Mouse (Mus musculus) lung, embryonic 16.5 days (tissue): ENCODE measurements around the gene Arid3c. TPM values are rescaled to one million over a fixed set of nuclear protein-coding genes. Genes with fewer than 3 reads are reported as not detected.

Experiments used
- ATAC-seq: fragments of 200-750 bp; cut with Nextera tagmentation; 2 replicates; pipeline ENCODE4 v1.8.0; 2017; ENCODE audit warnings: low read depth, mild to moderate bottlenecking, moderate library complexity
- H3K27ac ChIP-seq: fragments of 300-500 bp; sonication (generic); 2 replicates; pipeline ENCODE4 v1.5.1; 2014; ENCODE audit warnings: mild to moderate bottlenecking, control low read depth, low read length
- H3K27me3 ChIP-seq: fragments of 300-500 bp; sonication (generic); 2 replicates; pipeline ENCODE4 v1.6.1; 2014; ENCODE audit warnings: low read depth, low read length, mixed read lengths; ENCODE audit not compliant: control insufficient read depth, insufficient read depth
- H3K36me3 ChIP-seq: fragments of 300-500 bp; sonication (generic); 2 replicates; pipeline ENCODE4 v1.6.1; 2014; ENCODE audit warnings: low read length; ENCODE audit not compliant: control insufficient read depth, insufficient read depth
- H3K4me1 ChIP-seq: fragments of 300-500 bp; sonication (generic); replicated peaks from 2 replicates; pipeline ENCODE4 v1.6.1; 2014; ENCODE audit warnings: low read length, mixed read lengths; ENCODE audit not compliant: control insufficient read depth, insufficient read depth
- H3K4me2 ChIP-seq: fragments of 300-500 bp; sonication (generic); 2 replicates; pipeline ENCODE4 v1.6.1; 2014; ENCODE audit warnings: low read depth, low read length, control low read depth
- H3K4me3 ChIP-seq: fragments of 300-500 bp; sonication (generic); 2 replicates; pipeline ENCODE4 v1.5.1; 2014; ENCODE audit warnings: mild to moderate bottlenecking, low read length, control low read depth
- H3K9ac ChIP-seq: fragments of 300-500 bp; sonication (generic); 2 replicates; pipeline ENCODE4 v1.6.1; 2014; ENCODE audit warnings: low read length, control low read depth
- H3K9me3 ChIP-seq: fragments of 300-500 bp; sonication (generic); 2 replicates; pipeline ENCODE4 v1.6.1; 2016; ENCODE audit warnings: low read length; ENCODE audit not compliant: control insufficient read depth
- WGBS: fragments of 180-500 bp; shearing (Covaris S2); extraction: QIAGEN DNeasy Blood & Tissue Kit; methylation state at CpG from one replicate; pipeline ENCODE4 v1.1.7; 2014; 5-methylcytosine and 5-hydroxymethylcytosine counted together
- polyA plus RNA-seq: library from polyadenylated mRNA; unstranded; fragments of >200 nt; fragmentation: Nextera tagmentation; extraction: Ambion mirVana; gene quantifications from 2 replicates; pipeline ENCODE4 v1.2.1, GENCODE M21; 2015

The Arid3c gene
- polyA plus RNA-seq, 1 experiment from 2014 or later, result not detected

- Histone ChIP-seq H3K9ac (no peak overlapping the region), H3K27ac (no peak overlapping the region), H3K27me3 (peaks cover 3% of the 10 kb centered on the region; the same call in 1 of the 2 replicates), H3K4me2 (no peak overlapping the region), H3K4me3 (no peak overlapping the region), H3K4me1 (peaks cover 12% of the 10 kb centered on the region), H3K9me3 (no peaks in the 10 kb centered on the region), H3K36me3 (peaks cover 5% of the 10 kb centered on the region)
- WGBS, result 73% methylated on average over 1 of the region's 1 CpGs
- ATAC-seq, result no peak
Measured at GRCm38 (mm10) chr4:41738256-41738603, 7.3 kb upstream of the Arid3c start.

- Histone ChIP-seq H3K27ac (no peak overlapping the region), H3K4me2 (no peak overlapping the region), H3K9ac (no peak overlapping the region), H3K9me3 (no peaks in the 10 kb centered on the region), H3K27me3 (peaks cover 8% of the 10 kb centered on the region), H3K4me3 (no peak overlapping the region), H3K4me1 (peaks cover 12% of the 10 kb centered on the region), H3K36me3 (peaks cover 5% of the 10 kb centered on the region)
- ATAC-seq, result peak; percentile 34; the same call in 1 of the 2 replicates
- WGBS, result 32% methylated on average over 8 of the region's 8 CpGs
Measured at GRCm38 (mm10) chr4:41737602-41738255, 6.8 kb upstream of the Arid3c start.

DNA sequence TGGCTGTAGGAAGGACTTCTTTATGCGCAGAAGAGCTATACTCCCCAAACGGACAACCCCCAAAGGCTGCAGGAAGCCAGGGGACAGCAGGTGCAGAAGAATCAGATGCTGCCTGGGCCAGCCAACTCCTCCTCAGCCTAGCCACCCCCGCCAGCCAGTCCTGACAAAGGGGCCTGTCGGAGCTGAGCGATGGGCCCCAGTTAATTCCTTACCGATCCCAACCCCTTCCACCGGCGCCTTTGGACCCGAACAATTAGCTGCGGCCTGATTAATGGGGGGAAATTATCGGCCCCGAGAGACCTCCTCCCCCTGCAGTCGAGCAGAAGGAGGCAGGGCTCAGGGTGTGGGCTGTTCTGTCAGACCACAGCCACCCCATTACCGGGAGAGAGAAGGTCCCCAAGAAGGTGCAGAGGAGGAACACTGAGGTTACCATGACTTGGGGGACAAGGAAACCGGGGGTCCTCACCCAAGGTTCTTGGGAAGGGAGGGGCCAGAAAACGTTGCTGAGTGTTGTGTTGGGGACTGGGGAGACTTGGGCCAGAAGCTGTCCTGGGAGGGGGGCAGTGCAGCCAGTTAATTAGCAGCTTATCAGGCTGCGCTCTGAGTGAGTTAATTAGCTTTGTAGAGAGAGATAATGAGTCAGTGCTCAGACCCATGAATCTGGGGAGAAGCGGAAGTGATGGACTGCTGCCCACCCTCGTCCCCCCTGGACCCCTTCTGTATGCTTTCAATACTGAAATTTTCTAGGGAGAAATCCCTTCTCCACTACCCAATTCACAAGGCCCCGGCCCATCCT lies 3.9 kb downstream of the Arid3c start:
- peaks cover 77% of the 10 kb centered on the region for H3K27me3 ChIP-seq
- H3K9me3 ChIP-seq, result no peaks in the 10 kb centered on the region
- no peak overlapping the region for H3K4me3 ChIP-seq
- no peaks in the 10 kb centered on the region for H3K36me3 ChIP-seq
- 16% methylated on average over 20 of the region's 20 CpGs for WGBS
- no peak overlapping the region for H3K9ac ChIP-seq
- H3K27ac ChIP-seq, result no peak overlapping the region
- peaks cover 7% of the 10 kb centered on the region for H3K4me1 ChIP-seq
- ATAC-seq, result no peak
- no peak overlapping the region for H3K4me2 ChIP-seq

DNA sequence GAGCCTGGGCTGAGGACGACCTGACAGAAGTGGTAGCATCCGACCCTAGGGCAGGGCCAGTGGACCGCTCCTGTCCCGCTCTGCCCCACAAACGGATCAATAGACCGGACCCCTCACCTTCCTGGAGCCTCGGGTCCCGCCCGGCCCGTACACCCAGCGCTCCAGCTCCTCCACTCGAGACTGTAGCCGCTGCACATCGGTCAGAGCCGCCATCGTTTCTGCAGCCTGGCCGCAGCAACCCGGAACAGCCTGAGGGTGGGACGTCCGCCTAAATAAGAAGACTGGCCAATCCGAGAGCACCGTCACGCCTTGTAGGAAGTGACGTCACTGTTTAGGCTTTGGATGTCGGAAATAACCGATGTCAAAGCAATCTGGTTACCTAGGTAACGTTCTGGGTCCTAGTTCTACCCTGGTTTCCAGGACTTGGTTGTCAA lies 8.0 kb downstream of the Arid3c start, which contains the start of gene Dctn3:
Gene Dctn3 (minus strand): TSS at position 253 of the 434 bp plus-strand sequence.
- H3K27ac ChIP-seq, result no peak within 1 kb of the TSS
- WGBS, result under 1% methylated on average over 27 of the region's 27 CpGs
- H3K36me3 ChIP-seq, result peaks cover 5% of the 10 kb centered on the region; the same call in 1 of the 2 replicates
- peak within 1 kb of the TSS; percentile 90 for H3K4me2 ChIP-seq
- no peaks in the 10 kb centered on the region for H3K9me3 ChIP-seq
- peaks cover 9% of the 10 kb centered on the region for H3K4me1 ChIP-seq
- peak within 1 kb of the TSS; percentile 79 for H3K4me3 ChIP-seq
- ATAC-seq, result peak; percentile 98
- peaks cover 42% of the 10 kb centered on the region for H3K27me3 ChIP-seq
- peak within 1 kb of the TSS; percentile 85 for H3K9ac ChIP-seq

DNA sequence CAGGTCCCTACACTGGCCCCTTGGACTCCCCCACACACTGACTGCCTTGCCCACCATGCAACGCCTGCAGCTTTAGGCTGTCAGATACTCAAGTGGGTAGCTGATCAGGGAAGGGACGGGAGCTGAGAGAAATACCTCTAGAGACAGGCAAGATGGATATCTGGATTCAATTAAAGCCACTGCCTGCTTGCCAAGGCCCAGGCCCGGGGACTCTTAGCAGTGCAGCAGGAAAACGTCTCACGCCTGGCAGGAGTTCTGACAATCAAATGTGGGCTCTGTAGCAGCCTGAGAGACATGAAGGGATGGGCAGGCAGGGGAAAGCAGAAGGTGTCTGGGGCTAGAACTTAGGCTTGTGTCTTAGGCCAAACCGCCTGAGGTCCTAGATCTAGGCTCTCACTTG lies 14.1 kb downstream of the Arid3c start:
- H3K36me3 ChIP-seq, result peaks cover 9% of the 10 kb centered on the region; the same call in 1 of the 2 replicates
- H3K9ac ChIP-seq, result no peak overlapping the region
- no peak for ATAC-seq
- H3K27me3 ChIP-seq, result no peaks in the 10 kb centered on the region
- H3K27ac ChIP-seq, result no peak overlapping the region
- no peaks in the 10 kb centered on the region for H3K9me3 ChIP-seq
- peaks cover 13% of the 10 kb centered on the region for H3K4me1 ChIP-seq
- 71% methylated on average over 6 of the region's 6 CpGs for WGBS
- no peak overlapping the region for H3K4me2 ChIP-seq
- H3K4me3 ChIP-seq, result no peak overlapping the region

DNA sequence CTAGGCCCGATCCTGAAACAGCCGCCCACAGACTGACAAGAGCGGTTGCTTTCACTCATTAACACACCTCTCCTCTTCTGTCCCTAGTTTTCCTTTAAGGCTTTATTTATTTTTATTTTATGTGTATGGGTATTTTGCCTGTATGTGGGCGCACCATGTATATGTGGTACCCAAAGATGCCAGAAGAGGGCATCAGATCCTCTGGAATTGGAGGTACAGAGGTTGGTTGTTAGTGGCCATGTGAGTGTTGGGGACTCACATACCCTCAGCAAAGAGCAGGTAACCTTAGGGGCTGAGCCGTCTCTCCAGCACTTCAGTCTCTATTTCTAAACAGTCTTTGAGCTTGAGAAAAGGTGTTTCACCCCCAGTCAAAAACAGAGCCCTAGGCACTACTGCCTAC lies 15.3 kb downstream of the Arid3c start:
- Histone ChIP-seq H3K4me3 (no peak overlapping the region), H3K9me3 (no peaks in the 10 kb centered on the region), H3K9ac (no peak overlapping the region), H3K36me3 (peaks cover 16% of the 10 kb centered on the region; the same call in 1 of the 2 replicates), H3K27ac (no peak overlapping the region), H3K4me2 (no peak overlapping the region), H3K27me3 (no peaks in the 10 kb centered on the region), H3K4me1 (peaks cover 16% of the 10 kb centered on the region)
- ATAC-seq, result no peak
- WGBS, result 84% methylated on average over 5 of the region's 5 CpGs

GRCm38 (mm10) chr4:41715082-41715481 lies 15.9 kb downstream of the Arid3c start:
- Histone ChIP-seq H3K9ac (no peak overlapping the region), H3K4me2 (no peak overlapping the region), H3K4me3 (no peak overlapping the region), H3K4me1 (peaks cover 16% of the 10 kb centered on the region), H3K9me3 (no peaks in the 10 kb centered on the region), H3K27ac (no peak overlapping the region), H3K27me3 (no peaks in the 10 kb centered on the region), H3K36me3 (peaks cover 16% of the 10 kb centered on the region; the same call in 1 of the 2 replicates)
- 73% methylated on average over 8 of the region's 8 CpGs for WGBS
- no peak for ATAC-seq

DNA sequence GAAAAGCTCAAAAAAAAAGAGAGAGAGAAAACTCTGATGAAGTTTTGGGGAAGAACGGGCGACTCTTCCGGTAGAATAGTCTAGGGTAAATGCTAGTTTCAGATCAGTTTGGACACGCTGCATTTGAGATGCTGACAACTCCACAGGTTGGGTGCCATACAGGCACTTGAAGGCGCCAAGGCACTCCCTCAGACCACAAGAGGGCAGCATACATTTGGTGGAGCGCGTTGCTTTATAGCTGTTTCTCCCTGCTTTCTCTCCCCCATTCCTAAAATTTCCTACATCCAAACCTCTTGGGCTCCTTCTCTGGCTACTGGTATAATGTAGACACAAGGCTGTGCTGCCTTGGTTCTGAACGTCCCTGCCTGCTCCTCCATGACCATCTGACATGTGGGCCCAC lies 16.7 kb downstream of the Arid3c start:
- Histone ChIP-seq H3K36me3 (peaks cover 16% of the 10 kb centered on the region; the same call in 1 of the 2 replicates), H3K9ac (peak overlapping the region; percentile 84; the same call in 1 of the 2 replicates), H3K4me1 (peaks cover 16% of the 10 kb centered on the region), H3K4me3 (peak overlapping the region; percentile 64; the same call in 1 of the 2 replicates), H3K4me2 (peak overlapping the region; percentile 95), H3K27me3 (no peaks in the 10 kb centered on the region), H3K9me3 (no peaks in the 10 kb centered on the region), H3K27ac (no peak overlapping the region)
- ATAC-seq, result 0 out of 2 replicates have a peak, but pooled peaks have one; percentile 28
- WGBS, result 16% methylated on average over 8 of the region's 8 CpGs
